Mouse (Mus musculus) midbrain, embryonic 11.5 days (tissue): ENCODE data around the gene Spred2. TPM values are rescaled to one million over a fixed set of nuclear protein-coding genes. Genes with fewer than 3 reads are reported as not detected.

Experiments used
- ATAC-seq: fragments of 200-750 bp; cut with Nextera tagmentation; 2 replicates; pipeline ENCODE4 v1.8.0; 2017; ENCODE audit warnings: moderate TSS enrichment, moderate library complexity; ENCODE audit not compliant: low FRiP score
- DNase-seq: peaks from one replicate; pipeline ENCODE4 v3.0.0; 2015; ENCODE audit warnings: low spot score; ENCODE audit errors: missing footprints
- H3K27ac ChIP-seq: fragments of 300-500 bp; sonication (generic); 2 replicates; pipeline ENCODE4 v1.5.1; 2014; ENCODE audit warnings: low read depth, low read length
- H3K27me3 ChIP-seq: fragments of 300-500 bp; sonication (generic); 2 replicates; pipeline ENCODE4 v1.6.1; 2014; ENCODE audit warnings: mild to moderate bottlenecking, low read length, moderate library complexity, mixed read lengths; ENCODE audit not compliant: control insufficient read depth, insufficient read depth
- H3K36me3 ChIP-seq: fragments of 300-500 bp; sonication (generic); 2 replicates; pipeline ENCODE4 v1.6.1; 2014; ENCODE audit warnings: mild to moderate bottlenecking, low read length, moderate library complexity, mixed read lengths; ENCODE audit not compliant: control insufficient read depth, insufficient read depth
- H3K4me1 ChIP-seq: fragments of 300-500 bp; sonication (generic); 2 replicates; pipeline ENCODE4 v1.6.1; 2014; ENCODE audit warnings: low read length; ENCODE audit not compliant: control insufficient read depth, insufficient read depth
- H3K4me2 ChIP-seq: fragments of 300-500 bp; sonication (generic); 2 replicates; pipeline ENCODE4 v1.6.1; 2014; ENCODE audit warnings: mild to moderate bottlenecking, moderate library complexity
- H3K4me3 ChIP-seq: fragments of 300-500 bp; sonication (generic); 2 replicates; pipeline ENCODE4 v1.5.1; 2014; ENCODE audit warnings: low read depth, low read length
- H3K9ac ChIP-seq: fragments of 300-500 bp; sonication (generic); 2 replicates; pipeline ENCODE4 v1.6.1; 2014; ENCODE audit warnings: low read length
- H3K9me3 ChIP-seq: fragments of 300-500 bp; sonication (generic); 2 replicates; pipeline ENCODE4 v1.6.1; 2016; ENCODE audit warnings: low read length; ENCODE audit not compliant: control insufficient read depth
- WGBS: fragments of 180-500 bp; shearing (Covaris S2); extraction: QIAGEN DNeasy Blood & Tissue Kit; methylation state at CpG from one replicate; pipeline ENCODE4 v1.1.7; 2014; 5-methylcytosine and 5-hydroxymethylcytosine counted together
- polyA plus RNA-seq: library from polyadenylated mRNA; unstranded; fragments of >200 nt; fragmentation: Nextera tagmentation; extraction: Ambion mirVana; gene quantifications from 2 replicates; pipeline ENCODE4 v1.2.1, GENCODE M21; 2014

Spred2 gene
- polyA plus RNA-seq, 1 experiment from 2014 or later: 5.7 TPM

DNA sequence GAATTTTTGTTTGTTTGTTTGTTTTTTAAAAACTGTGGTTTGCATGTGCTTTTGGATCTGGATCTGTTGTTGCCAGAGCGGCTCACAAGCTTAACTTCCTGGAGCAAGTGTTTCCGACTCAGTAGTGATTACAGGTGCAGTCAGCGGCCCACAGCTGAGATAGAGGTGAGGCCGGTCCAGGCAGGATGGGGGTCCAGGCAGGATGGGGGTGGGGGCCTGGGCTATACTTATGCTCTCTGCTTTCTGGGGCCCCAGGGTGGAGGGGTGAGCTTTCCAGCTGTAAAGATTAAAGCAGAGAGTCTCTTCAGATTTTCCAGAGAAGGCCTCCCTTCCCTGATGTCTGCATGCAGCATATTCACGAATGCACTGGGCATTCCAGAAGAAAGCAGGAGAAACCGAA, 64.5 kb downstream of the Spred2 start:
- Histone ChIP-seq H3K9me3 (no peaks in the 10 kb centered on the region), H3K27ac (no peak overlapping the region), H3K27me3 (no peaks in the 10 kb centered on the region), H3K36me3 (no peaks in the 10 kb centered on the region), H3K4me1 (peaks cover 15% of the 10 kb centered on the region), H3K9ac (no peak overlapping the region), H3K4me2 (no peak overlapping the region), H3K4me3 (no peak overlapping the region)
- ATAC-seq: no peak
- no peak for DNase-seq
- WGBS: 89% methylated on average over 6 of the region's 6 CpGs

- no peaks in the 10 kb centered on the region for H3K27me3 ChIP-seq
- H3K9ac ChIP-seq: no peak overlapping the region
- H3K4me2 ChIP-seq: no peak overlapping the region
- H3K36me3 ChIP-seq: no peaks in the 10 kb centered on the region
- DNase-seq (no peak), ATAC-seq (no peak)
- no peak overlapping the region for H3K27ac ChIP-seq
- H3K4me3 ChIP-seq: no peak overlapping the region
- no peaks in the 10 kb centered on the region for H3K9me3 ChIP-seq
- H3K4me1 ChIP-seq: peaks cover 15% of the 10 kb centered on the region
- WGBS: 91% methylated on average over 13 of the region's 13 CpGs
These were observed 65.2 kb downstream of the Spred2 start for GRCm38 (mm10) chr11:19989141-19989910.

DNA sequence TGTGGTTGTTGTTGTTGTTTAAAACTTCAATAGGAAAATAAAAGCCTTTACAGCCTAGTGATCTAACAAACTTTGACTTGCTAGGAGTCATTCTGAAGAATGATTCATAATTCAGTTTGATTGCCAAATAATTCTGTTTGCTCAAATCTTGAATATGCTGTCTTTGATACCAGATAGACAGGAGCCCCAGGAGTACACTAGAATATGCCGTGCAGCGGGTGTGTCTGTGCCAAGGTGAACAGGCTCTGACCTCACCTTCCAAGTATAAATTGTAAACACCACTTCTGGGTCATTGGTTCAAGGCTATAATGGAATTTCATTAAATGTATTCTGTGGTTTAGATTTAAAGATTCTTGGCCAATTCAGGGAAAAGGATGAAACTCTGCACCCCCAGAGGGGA, 66.6 kb downstream of the Spred2 start:
- WGBS: 84% methylated on average over 2 of the region's 2 CpGs
- ATAC-seq (no peak), DNase-seq (no peak)

DNA sequence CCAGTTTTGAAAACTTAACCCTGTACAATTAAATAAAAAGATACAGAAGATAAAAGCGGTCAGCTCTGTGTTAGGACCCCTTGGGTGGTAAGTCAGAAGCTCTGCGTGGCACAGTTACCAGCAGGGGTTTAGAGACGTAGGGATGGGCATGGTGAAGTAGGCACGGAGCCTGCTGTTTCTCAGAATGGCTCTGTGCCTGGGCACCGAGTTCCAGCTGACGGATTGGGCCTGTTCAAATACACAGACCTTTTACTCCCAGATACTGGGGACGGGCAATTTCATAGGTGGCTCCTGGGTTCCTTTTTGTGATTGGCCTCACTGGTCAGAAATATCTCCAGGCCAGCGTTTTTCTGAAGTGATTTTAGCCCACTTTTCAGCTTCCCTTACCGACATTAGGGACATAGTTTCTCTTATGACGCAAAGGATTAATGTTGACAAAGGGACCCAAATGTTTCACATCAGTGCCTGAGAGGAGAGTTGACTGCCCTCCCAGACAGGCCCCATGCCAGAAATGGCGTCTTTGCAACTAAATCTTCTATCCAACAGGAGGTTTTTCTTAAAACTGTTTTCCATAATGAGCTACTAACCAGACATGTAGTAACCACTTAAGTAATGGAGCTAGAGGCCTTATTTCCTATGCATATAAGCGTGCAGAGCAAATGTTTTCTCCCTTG, 67.3 kb downstream of the Spred2 start:
- WGBS: 70% methylated on average over 12 of the region's 12 CpGs
- Histone ChIP-seq H3K4me3 (no peak overlapping the region), H3K4me1 (peaks cover 11% of the 10 kb centered on the region), H3K9ac (no peak overlapping the region), H3K27ac (no peak overlapping the region), H3K9me3 (no peaks in the 10 kb centered on the region), H3K36me3 (no peaks in the 10 kb centered on the region), H3K4me2 (no peak overlapping the region), H3K27me3 (no peaks in the 10 kb centered on the region)
- ATAC-seq (no peak), DNase-seq (no peak)

More for the DNA sequence above, 66.6 kb downstream of the Spred2 start:
- H3K9ac ChIP-seq: no peak overlapping the region
- no peak overlapping the region for H3K4me2 ChIP-seq
- no peak overlapping the region for H3K4me3 ChIP-seq
- no peaks in the 10 kb centered on the region for H3K36me3 ChIP-seq
- no peaks in the 10 kb centered on the region for H3K27me3 ChIP-seq
- no peaks in the 10 kb centered on the region for H3K9me3 ChIP-seq
- no peak overlapping the region for H3K27ac ChIP-seq
- H3K4me1 ChIP-seq: peaks cover 15% of the 10 kb centered on the region

- H3K36me3 ChIP-seq: no peaks in the 10 kb centered on the region
- ATAC-seq (no peak), DNase-seq (no peak)
- peaks cover under 1% of the 10 kb centered on the region for H3K4me1 ChIP-seq
- WGBS: 82% methylated on average over 13 of the region's 15 CpGs
- no peak overlapping the region for H3K4me3 ChIP-seq
- no peak overlapping the region for H3K9ac ChIP-seq
- H3K4me2 ChIP-seq: no peak overlapping the region
- H3K27me3 ChIP-seq: no peaks in the 10 kb centered on the region
- no peak overlapping the region for H3K27ac ChIP-seq
- H3K9me3 ChIP-seq: no peaks in the 10 kb centered on the region
These were observed 68.4 kb downstream of the Spred2 start for GRCm38 (mm10) chr11:19992341-19993281.

DNA sequence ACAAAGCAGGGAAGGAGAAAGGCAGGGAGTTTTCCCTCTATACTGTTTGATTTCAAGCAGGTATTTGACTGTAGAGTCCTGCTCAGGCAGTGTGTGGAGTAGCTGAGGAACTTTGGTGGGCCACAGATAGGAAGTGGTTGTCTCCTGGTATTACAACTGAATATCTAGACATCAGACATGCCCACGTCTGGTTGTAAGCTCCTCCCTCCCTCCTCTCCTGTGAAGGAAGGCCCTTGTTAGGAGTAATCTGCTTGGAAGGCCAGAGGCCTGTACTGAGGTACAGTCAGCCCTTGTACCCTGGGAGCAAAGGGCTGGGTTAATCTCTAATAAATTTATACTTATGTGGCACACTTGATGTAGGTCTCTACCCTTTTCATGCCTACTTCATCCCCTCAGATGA, 69.6 kb downstream of the Spred2 start:
- no peak overlapping the region for H3K27ac ChIP-seq
- H3K36me3 ChIP-seq: no peaks in the 10 kb centered on the region
- no peak overlapping the region for H3K9ac ChIP-seq
- no peaks in the 10 kb centered on the region for H3K9me3 ChIP-seq
- H3K27me3 ChIP-seq: no peaks in the 10 kb centered on the region
- DNase-seq (no peak), ATAC-seq (no peak)
- no peak overlapping the region for H3K4me2 ChIP-seq
- H3K4me1 ChIP-seq: no peaks in the 10 kb centered on the region; the same call in 1 of the 2 replicates
- 60% methylated on average over 1 of the region's 1 CpGs for WGBS
- no peak overlapping the region for H3K4me3 ChIP-seq

DNA sequence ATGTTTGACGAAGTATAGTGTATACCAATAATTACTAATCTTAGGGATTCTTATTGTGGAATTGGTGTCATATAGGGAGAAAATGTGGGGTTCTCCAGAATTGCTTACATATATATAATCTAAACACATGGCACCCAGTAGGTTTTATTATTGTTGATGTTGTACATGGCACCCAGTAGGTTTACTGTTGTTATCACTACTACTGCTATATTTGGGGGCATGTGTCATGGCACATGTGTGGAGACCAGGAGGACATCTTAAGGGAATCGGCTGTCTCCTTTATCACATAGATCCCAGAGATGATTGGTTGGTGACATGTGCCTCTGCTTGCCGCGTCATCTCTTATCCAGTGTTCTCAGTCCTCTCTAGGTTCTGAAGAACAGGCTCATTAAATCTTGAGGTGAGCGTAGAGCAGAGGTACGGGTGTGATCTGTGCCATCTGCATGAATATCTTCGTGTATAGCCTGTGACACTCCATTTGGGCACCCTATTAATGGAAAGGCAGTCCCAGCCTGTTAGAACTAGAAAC, 70.2 kb downstream of the Spred2 start:
- Histone ChIP-seq H3K9me3 (no peaks in the 10 kb centered on the region), H3K9ac (no peak overlapping the region), H3K4me2 (no peak overlapping the region), H3K27ac (no peak overlapping the region), H3K27me3 (no peaks in the 10 kb centered on the region), H3K4me1 (no peaks in the 10 kb centered on the region; the same call in 1 of the 2 replicates), H3K4me3 (no peak overlapping the region), H3K36me3 (no peaks in the 10 kb centered on the region)
- WGBS: 94% methylated on average over 7 of the region's 7 CpGs
- ATAC-seq (no peak), DNase-seq (no peak)

DNA sequence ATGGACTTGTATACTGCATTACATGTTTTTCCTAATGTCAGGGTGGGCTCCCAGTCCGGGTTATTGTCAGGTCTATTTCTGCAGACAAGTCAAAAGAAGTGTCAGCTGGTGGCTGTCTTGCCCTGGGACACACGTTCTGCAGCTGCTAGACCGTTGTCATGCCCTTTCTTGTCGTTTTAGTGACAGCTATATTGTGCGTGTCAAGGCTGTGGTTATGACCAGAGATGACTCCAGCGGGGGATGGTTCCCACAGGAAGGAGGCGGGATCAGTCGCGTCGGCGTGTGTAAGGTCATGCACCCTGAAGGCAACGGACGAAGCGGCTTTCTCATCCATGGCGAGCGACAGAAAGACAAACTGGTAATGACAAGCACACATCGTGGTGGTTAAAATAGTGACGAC, 73.8 kb downstream of the Spred2 start:
- Histone ChIP-seq H3K27me3 (no peaks in the 10 kb centered on the region), H3K9me3 (no peaks in the 10 kb centered on the region), H3K4me1 (no peaks in the 10 kb centered on the region), H3K4me2 (no peak overlapping the region), H3K36me3 (no peaks in the 10 kb centered on the region), H3K27ac (no peak overlapping the region), H3K9ac (no peak overlapping the region), H3K4me3 (no peak overlapping the region)
- 81% methylated on average over 18 of the region's 18 CpGs for WGBS
- DNase-seq (no peak), ATAC-seq (no peak)
